Mouse (Mus musculus): ENCODE measurements around the gene Dtx2. TPM values are rescaled to one million over a fixed set of nuclear protein-coding genes. Genes with fewer than 3 reads are reported as not detected.

Dtx2 gene
- polyA plus RNA-seq, 1 experiment from 2014 or later: 42.3 TPM

DNA sequence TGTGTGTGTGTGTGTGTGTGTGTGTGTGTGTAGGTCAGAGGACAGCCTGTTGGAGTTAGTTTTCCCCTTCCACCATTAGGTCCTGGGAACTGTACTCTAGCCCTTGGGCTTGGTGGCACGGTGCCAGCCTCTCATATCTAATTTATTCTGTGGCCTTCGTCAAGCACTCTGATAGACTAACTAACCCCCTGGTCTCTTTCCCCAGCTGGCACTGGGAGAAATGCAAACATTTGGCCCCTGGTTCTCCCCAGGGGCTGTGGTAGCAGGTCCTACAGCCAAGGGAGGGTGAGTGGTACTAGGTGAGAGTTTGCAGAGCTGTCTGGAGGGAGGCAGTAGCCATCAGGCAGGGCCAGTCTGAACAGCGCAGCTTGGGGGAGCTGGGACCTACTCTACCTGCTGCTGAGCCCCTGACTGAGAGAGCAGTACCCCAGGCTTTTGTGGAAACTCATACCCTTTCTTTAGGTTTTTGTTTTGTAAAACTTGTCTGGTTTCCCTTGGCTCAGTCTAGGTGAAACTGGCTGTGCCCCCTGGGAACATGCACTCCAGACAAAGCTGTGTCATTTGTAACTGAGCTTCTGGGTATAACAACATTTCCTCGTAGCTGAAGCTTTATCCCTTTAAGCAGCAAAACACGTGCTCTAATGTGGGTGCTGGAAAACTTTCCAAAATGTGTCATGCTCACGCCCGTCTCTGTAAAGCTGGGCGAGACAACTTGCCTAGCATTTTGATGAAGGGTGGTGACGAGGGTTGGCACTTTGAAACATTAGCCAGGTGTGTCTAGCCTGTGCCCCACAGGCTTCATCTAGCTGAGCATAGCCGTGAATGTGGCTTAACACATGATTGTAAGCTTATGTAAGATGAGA, 21.6 kb downstream of the Dtx2 start:
- H3K4me1 ChIP-seq: no peaks in the 10 kb centered on the region
- H3K27ac ChIP-seq: no peak overlapping the region
- no peaks in the 10 kb centered on the region for H3K9me3 ChIP-seq (replicated peaks)
- H3K4me3 ChIP-seq: no peak overlapping the region
- DNase-seq (ENCODE audit: low spot score): no peak
- 87% methylated on average over 10 of the region's 10 CpGs for WGBS
- peaks cover 74% of the 10 kb centered on the region for H3K36me3 ChIP-seq
- no peaks in the 10 kb centered on the region for H3K27me3 ChIP-seq (ENCODE audit: low read depth, poor library complexity, severe bottlenecking)

GRCm38 (mm10) chr5:136017262-136017661, 22.7 kb downstream of the Dtx2 start:
- Histone ChIP-seq H3K36me3 (peaks cover 72% of the 10 kb centered on the region), H3K9me3 (replicated peaks) (no peaks in the 10 kb centered on the region), H3K4me3 (no peak overlapping the region), H3K4me1 (no peaks in the 10 kb centered on the region), H3K27me3 (ENCODE audit: low read depth, poor library complexity, severe bottlenecking) (no peaks in the 10 kb centered on the region), H3K27ac (no peak overlapping the region)
- WGBS: 93% methylated on average over 6 of the region's 6 CpGs
- no peak for DNase-seq (ENCODE audit: low spot score)

- WGBS: 91% methylated on average over 2 of the region's 2 CpGs
- Histone ChIP-seq H3K4me1 (no peaks in the 10 kb centered on the region), H3K27me3 (ENCODE audit: low read depth, poor library complexity, severe bottlenecking) (no peaks in the 10 kb centered on the region), H3K9me3 (replicated peaks) (no peaks in the 10 kb centered on the region), H3K4me3 (no peak overlapping the region), H3K27ac (no peak overlapping the region), H3K36me3 (peaks cover 64% of the 10 kb centered on the region)
- no peak for DNase-seq (ENCODE audit: low spot score)
Observed at GRCm38 (mm10) chr5:136018726-136019125, 24.1 kb downstream of the Dtx2 start.

GRCm38 (mm10) chr5:136019907-136020306, 25.3 kb downstream of the Dtx2 start:
- Histone ChIP-seq H3K9me3 (replicated peaks) (no peaks in the 10 kb centered on the region), H3K36me3 (peaks cover 60% of the 10 kb centered on the region), H3K4me3 (no peak overlapping the region), H3K4me1 (no peaks in the 10 kb centered on the region), H3K27me3 (ENCODE audit: low read depth, poor library complexity, severe bottlenecking) (no peaks in the 10 kb centered on the region), H3K27ac (no peak overlapping the region)
- 44% methylated on average over 1 of the region's 1 CpGs for WGBS
- DNase-seq (ENCODE audit: low spot score): no peak

GRCm38 (mm10) chr5:136025712-136026111, 31.1 kb downstream of the Dtx2 start:
- Histone ChIP-seq H3K36me3 (peaks cover 83% of the 10 kb centered on the region), H3K9me3 (replicated peaks) (no peaks in the 10 kb centered on the region), H3K27me3 (ENCODE audit: low read depth, poor library complexity, severe bottlenecking) (no peaks in the 10 kb centered on the region), H3K4me1 (no peaks in the 10 kb centered on the region), H3K4me3 (no peak overlapping the region), H3K27ac (no peak overlapping the region)
- no peak for DNase-seq (ENCODE audit: low spot score)
- WGBS: 83% methylated on average over 3 of the region's 3 CpGs

GRCm38 (mm10) chr5:136026859-136027258, 32.3 kb downstream of the Dtx2 start:
- Histone ChIP-seq H3K9me3 (replicated peaks) (no peaks in the 10 kb centered on the region), H3K27me3 (ENCODE audit: low read depth, poor library complexity, severe bottlenecking) (no peaks in the 10 kb centered on the region), H3K36me3 (peaks cover 83% of the 10 kb centered on the region), H3K27ac (no peak overlapping the region), H3K4me1 (no peaks in the 10 kb centered on the region), H3K4me3 (no peak overlapping the region)
- no peak for DNase-seq (ENCODE audit: low spot score)
- WGBS: 91% methylated on average over 9 of the region's 9 CpGs

DNA sequence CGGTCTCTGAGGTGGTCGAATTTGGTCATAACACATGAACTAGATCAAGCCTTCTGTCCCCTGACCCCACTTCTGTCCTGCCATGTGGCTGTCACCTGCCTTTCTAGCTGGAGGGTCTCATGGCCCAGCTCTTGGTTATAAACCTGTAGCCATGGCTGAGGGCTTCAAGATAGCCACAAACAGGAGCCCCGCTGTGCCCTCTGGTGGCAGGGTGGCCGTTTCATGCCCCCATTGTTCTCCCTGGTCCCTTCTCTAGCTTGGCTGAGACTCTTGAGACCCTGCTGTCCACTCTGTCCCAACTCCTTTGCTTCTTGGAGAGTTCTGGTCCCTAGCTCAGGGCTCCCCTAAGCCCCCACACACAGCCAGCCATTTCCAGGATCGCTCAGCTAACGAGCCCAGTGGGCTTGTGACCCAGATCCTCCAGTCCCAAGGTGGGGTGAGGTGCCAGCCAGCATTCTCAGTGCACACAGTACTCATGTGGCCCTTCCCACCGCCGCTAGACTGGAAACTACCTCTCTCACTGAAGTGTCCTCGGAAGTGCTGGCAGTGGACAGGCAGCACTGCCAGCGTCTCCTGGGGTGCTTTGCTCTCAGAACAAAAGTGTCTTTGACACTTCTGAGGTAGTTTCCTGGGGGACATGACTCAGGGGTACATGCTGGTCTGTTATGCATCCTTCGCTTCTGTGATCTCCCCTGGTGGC, 33.2 kb downstream of the Dtx2 start:
- Histone ChIP-seq H3K36me3 (peaks cover 87% of the 10 kb centered on the region), H3K27ac (no peak overlapping the region; the same call in 1 of the 2 replicates)

GRCm38 (mm10) chr5:136034868-136035267, 40.3 kb downstream of the Dtx2 start:
- Histone ChIP-seq H3K27me3 (ENCODE audit: low read depth, poor library complexity, severe bottlenecking) (no peaks in the 10 kb centered on the region), H3K4me1 (peaks cover 9% of the 10 kb centered on the region; the same call in 1 of the 2 replicates), H3K27ac (no peak overlapping the region), H3K4me3 (no peak overlapping the region), H3K36me3 (peaks cover 34% of the 10 kb centered on the region), H3K9me3 (replicated peaks) (no peaks in the 10 kb centered on the region)
- 89% methylated on average over 4 of the region's 4 CpGs for WGBS
- DNase-seq (ENCODE audit: low spot score): no peak

More for the DNA sequence above, 33.2 kb downstream of the Dtx2 start:
- no peak for DNase-seq (ENCODE audit: low spot score)
- 80% methylated on average over 11 of the region's 11 CpGs for WGBS
- no peak overlapping the region for H3K4me3 ChIP-seq
- no peaks in the 10 kb centered on the region for H3K9me3 ChIP-seq (replicated peaks)
- H3K27me3 ChIP-seq (ENCODE audit: low read depth, poor library complexity, severe bottlenecking): no peaks in the 10 kb centered on the region
- H3K4me1 ChIP-seq: no peaks in the 10 kb centered on the region

DNA sequence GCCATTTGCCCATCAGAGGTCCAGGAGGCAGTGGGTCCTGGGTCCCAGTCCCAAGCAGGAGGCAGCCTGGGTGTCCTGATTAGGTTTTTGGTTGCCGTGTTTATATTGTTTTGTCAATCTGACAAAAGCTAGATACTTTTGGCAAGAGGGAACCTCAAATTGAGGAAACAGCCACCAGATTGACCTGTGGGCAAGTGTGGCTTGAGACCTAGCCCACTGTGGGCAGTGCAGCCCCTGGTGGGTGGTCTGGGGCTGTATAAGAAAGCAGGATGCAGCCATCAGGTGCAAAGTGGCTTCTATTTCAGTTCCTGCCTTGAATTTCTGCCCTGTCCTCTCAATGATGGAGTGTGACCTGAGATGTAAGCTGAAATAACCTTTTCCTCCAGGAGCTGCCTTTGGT, 40.7 kb downstream of the Dtx2 start:
- DNase-seq (ENCODE audit: low spot score): no peak
- Histone ChIP-seq H3K4me1 (peaks cover 12% of the 10 kb centered on the region; the same call in 1 of the 2 replicates), H3K4me3 (no peak overlapping the region), H3K9me3 (replicated peaks) (no peaks in the 10 kb centered on the region), H3K27me3 (ENCODE audit: low read depth, poor library complexity, severe bottlenecking) (no peaks in the 10 kb centered on the region), H3K27ac (no peak overlapping the region), H3K36me3 (peaks cover 30% of the 10 kb centered on the region)
- WGBS: 86% methylated on average over 1 of the region's 1 CpGs

GRCm38 (mm10) chr5:136036667-136037066, 42.1 kb downstream of the Dtx2 start:
- H3K27me3 ChIP-seq (ENCODE audit: low read depth, poor library complexity, severe bottlenecking): no peaks in the 10 kb centered on the region
- H3K27ac ChIP-seq: no peak overlapping the region
- DNase-seq (ENCODE audit: low spot score): no peak
- peaks cover 17% of the 10 kb centered on the region for H3K36me3 ChIP-seq
- WGBS: 88% methylated on average over 1 of the region's 1 CpGs
- no peak overlapping the region for H3K4me3 ChIP-seq
- H3K4me1 ChIP-seq: peaks cover 12% of the 10 kb centered on the region; the same call in 1 of the 2 replicates
- no peaks in the 10 kb centered on the region for H3K9me3 ChIP-seq (replicated peaks)

DNA sequence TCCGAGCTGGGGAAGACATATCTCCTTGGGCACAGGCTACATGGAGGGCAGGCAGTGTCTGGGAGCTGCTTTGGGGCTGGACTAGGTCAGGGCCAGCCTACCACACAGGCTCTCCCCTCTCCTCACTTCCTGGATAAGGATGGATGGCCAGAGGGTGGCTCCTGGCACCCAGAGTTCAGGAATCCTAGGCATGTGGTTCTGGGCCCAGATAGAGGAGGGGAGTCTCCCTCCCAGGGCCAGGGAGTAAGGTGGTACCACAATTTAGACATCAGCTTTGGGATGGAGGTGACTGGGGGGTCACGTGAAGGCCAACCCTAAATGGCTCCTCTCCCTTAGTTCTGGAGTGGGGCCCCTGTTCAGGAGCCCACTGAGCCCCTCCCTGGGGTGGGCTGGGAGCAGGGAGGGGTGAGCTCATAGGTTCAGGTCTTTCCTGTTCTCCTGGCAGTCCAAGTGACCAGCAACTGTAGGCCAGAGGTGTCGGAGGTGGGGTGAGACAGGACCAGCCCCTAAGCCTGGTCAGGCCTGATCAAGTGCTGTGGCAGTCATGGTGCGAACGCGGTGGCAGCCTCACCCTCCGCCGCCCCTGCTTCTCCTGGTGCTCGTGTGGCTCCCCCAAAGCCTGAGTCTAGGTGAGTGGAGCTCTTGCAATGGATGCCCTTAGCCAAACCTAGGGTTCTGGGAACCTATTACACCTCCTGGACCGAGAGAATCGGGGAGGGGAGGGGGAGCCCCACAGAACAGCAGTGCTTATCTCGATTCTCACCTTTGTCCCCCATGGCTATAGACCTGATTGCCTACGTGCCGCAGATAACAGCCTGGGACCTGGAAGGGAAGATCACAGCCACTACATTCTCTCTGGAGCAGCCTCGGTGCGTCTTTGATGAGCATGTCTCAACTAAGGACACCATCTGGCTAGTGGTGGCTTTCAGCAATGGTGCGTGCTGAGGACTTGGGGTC, 43.9 kb downstream of the Dtx2 start, which contains the start of gene Upk3b:
Upk3b (plus strand) TSS at position 239 of the 957 bp plus-strand sequence.
- 69% methylated on average over 17 of the region's 17 CpGs for WGBS
- peak within 1 kb of the TSS; percentile 28; the same call in 1 of the 2 replicates for H3K27ac ChIP-seq
- DNase-seq (ENCODE audit: low spot score): no peak
- H3K36me3 ChIP-seq: peaks cover 2% of the 10 kb centered on the region; the same call in 1 of the 2 replicates
- peaks cover 12% of the 10 kb centered on the region; the same call in 1 of the 2 replicates for H3K4me1 ChIP-seq
- no peaks in the 10 kb centered on the region for H3K9me3 ChIP-seq (replicated peaks)
- no peaks in the 10 kb centered on the region for H3K27me3 ChIP-seq (ENCODE audit: low read depth, poor library complexity, severe bottlenecking)
- H3K4me3 ChIP-seq: no peak within 1 kb of the TSS

GRCm38 (mm10) chr5:136040210-136040609, 45.6 kb downstream of the Dtx2 start:
- WGBS: 49% methylated on average over 5 of the region's 5 CpGs
- H3K4me3 ChIP-seq: peak overlapping the region; percentile 32
- H3K4me1 ChIP-seq: peaks cover 19% of the 10 kb centered on the region
- H3K27ac ChIP-seq: no peak overlapping the region
- H3K9me3 ChIP-seq (replicated peaks): no peaks in the 10 kb centered on the region
- H3K27me3 ChIP-seq (ENCODE audit: low read depth, poor library complexity, severe bottlenecking): no peaks in the 10 kb centered on the region
- DNase-seq (ENCODE audit: low spot score): no peak
- no peaks in the 10 kb centered on the region for H3K36me3 ChIP-seq

Measured in limb, embryonic 10.5 days (tissue).